Mouse (Mus musculus) midbrain, embryonic 14.5 days (tissue): ENCODE results near the gene Rpl19. TPM values are rescaled to one million over a fixed set of nuclear protein-coding genes. Genes with fewer than 3 reads are reported as not detected.

Experiments
- ATAC-seq: fragments of 200-750 bp; cut with Nextera tagmentation; 2 replicates; pipeline ENCODE4 v1.8.0; 2017; ENCODE audit warnings: moderate number of reproducible peaks, moderate library complexity; ENCODE audit not compliant: low FRiP score, low TSS enrichment
- DNase-seq: peaks from one replicate; pipeline ENCODE4 v3.0.0-alpha.2; 2015
- H3K27ac ChIP-seq: fragments of 300-500 bp; sonication (generic); replicated peaks from 2 replicates; pipeline ENCODE4 v1.5.1; 2014; ENCODE audit warnings: mild to moderate bottlenecking, low read depth, low read length, moderate library complexity
- H3K27me3 ChIP-seq: fragments of 300-500 bp; sonication (generic); 2 replicates; pipeline ENCODE4 v1.6.1; 2014; ENCODE audit warnings: low read length, control low read depth, mixed read lengths; ENCODE audit not compliant: control insufficient read depth, insufficient read depth
- H3K36me3 ChIP-seq: fragments of 300-500 bp; sonication (generic); 2 replicates; pipeline ENCODE4 v1.6.1; 2014; ENCODE audit warnings: low read length, control low read depth; ENCODE audit not compliant: control insufficient read depth, insufficient read depth
- H3K4me1 ChIP-seq: fragments of 300-500 bp; sonication (generic); 2 replicates; pipeline ENCODE4 v1.6.1; 2014; ENCODE audit warnings: mild to moderate bottlenecking, antibody characterized with exemption, low read length, control low read depth; ENCODE audit not compliant: control insufficient read depth, insufficient read depth
- H3K4me2 ChIP-seq: fragments of 300-500 bp; sonication (generic); 2 replicates; pipeline ENCODE4 v1.6.1; 2014; ENCODE audit warnings: mild to moderate bottlenecking, low read length, moderate library complexity
- H3K4me3 ChIP-seq: fragments of 300-500 bp; sonication (generic); replicated peaks from 2 replicates; pipeline ENCODE4 v1.5.1; 2014; ENCODE audit warnings: low read depth, low read length
- H3K9ac ChIP-seq: fragments of 300-500 bp; sonication (generic); replicated peaks from 2 replicates; pipeline ENCODE4 v1.6.1; 2014; ENCODE audit warnings: mild to moderate bottlenecking, low read length, moderate library complexity
- H3K9me3 ChIP-seq: fragments of 300-500 bp; sonication (generic); 2 replicates; pipeline ENCODE4 v1.6.1; 2016; ENCODE audit warnings: low read length, control low read depth, mixed read lengths; ENCODE audit not compliant: control insufficient read depth
- WGBS: fragments of 180-500 bp; shearing (Covaris S2); extraction: QIAGEN DNeasy Blood & Tissue Kit; methylation state at CpG from one replicate; pipeline ENCODE4 v1.1.7; 2014; 5-methylcytosine and 5-hydroxymethylcytosine counted together
- polyA plus RNA-seq: library from polyadenylated mRNA; unstranded; fragments of >200 nt; fragmentation: Nextera tagmentation; extraction: Ambion mirVana; gene quantifications from 2 replicates; pipeline ENCODE4 v1.2.1, GENCODE M21; 2014

Gene Rpl19
- polyA plus RNA-seq, 1 experiment from 2014 or later, result 685 TPM

- DNase-seq (peak; percentile 64), ATAC-seq (no peak)
- Histone ChIP-seq H3K9me3 (no peaks in the 10 kb centered on the region), H3K27ac (no peak within 1 kb of the TSS; the same call in 1 of the 2 replicates), H3K4me2 (peak within 1 kb of the TSS; percentile 76), H3K36me3 (no peaks in the 10 kb centered on the region), H3K9ac (peak within 1 kb of the TSS; percentile 58), H3K4me3 (peak within 1 kb of the TSS; percentile 75), H3K27me3 (peaks cover 27% of the 10 kb centered on the region), H3K4me1 (peaks cover 7% of the 10 kb centered on the region; the same call in 1 of the 2 replicates)
- WGBS, result 2% methylated on average over 74 of the region's 74 CpGs
Observed at GRCm38 (mm10) chr11:97985727-97986677, 40.5 kb upstream of the Rpl19 start, which contains the start of gene Plxdc1. Gene Plxdc1, minus strand, starts transcription at chr11:97986444.

GRCm38 (mm10) chr11:97986738-97987465 lies 39.6 kb upstream of the Rpl19 start:
- H3K9me3 ChIP-seq, result no peaks in the 10 kb centered on the region
- no peak overlapping the region; the same call in 1 of the 2 replicates for H3K27ac ChIP-seq
- 30% methylated on average over 17 of the region's 17 CpGs for WGBS
- H3K36me3 ChIP-seq, result no peaks in the 10 kb centered on the region
- H3K27me3 ChIP-seq, result peaks cover 27% of the 10 kb centered on the region
- no peak for ATAC-seq
- H3K9ac ChIP-seq, result 0 out of 2 replicates have a peak overlapping the region, but pooled peaks have one; percentile 58
- peak overlapping the region; percentile 76 for H3K4me2 ChIP-seq
- H3K4me1 ChIP-seq, result peaks cover 7% of the 10 kb centered on the region; the same call in 1 of the 2 replicates
- DNase-seq, result no peak
- peak overlapping the region; percentile 75 for H3K4me3 ChIP-seq

GRCm38 (mm10) chr11:97987551-97988526 lies 38.7 kb upstream of the Rpl19 start:
- Histone ChIP-seq H3K9ac (peak overlapping the region; percentile 73), H3K27me3 (peaks cover 27% of the 10 kb centered on the region), H3K4me1 (peaks cover 7% of the 10 kb centered on the region; the same call in 1 of the 2 replicates), H3K4me3 (peak overlapping the region; percentile 75), H3K36me3 (no peaks in the 10 kb centered on the region), H3K27ac (peak overlapping the region; percentile 82), H3K4me2 (peak overlapping the region; percentile 66), H3K9me3 (no peaks in the 10 kb centered on the region)
- DNase-seq (peak; percentile 95), ATAC-seq (peak; percentile 74)
- under 1% methylated on average over 42 of the region's 42 CpGs for WGBS

GRCm38 (mm10) chr11:97988530-97989096 lies 37.9 kb upstream of the Rpl19 start:
- Histone ChIP-seq H3K4me3 (peak overlapping the region; percentile 75), H3K27me3 (peaks cover 27% of the 10 kb centered on the region)

GRCm38 (mm10) chr11:97994539-97995100 lies 31.9 kb upstream of the Rpl19 start:
- H3K4me2 ChIP-seq, result peak overlapping the region; percentile 69
- peak overlapping the region; percentile 39; the same call in 1 of the 2 replicates for H3K9ac ChIP-seq
- no peaks in the 10 kb centered on the region for H3K36me3 ChIP-seq
- 7% methylated on average over 13 of the region's 13 CpGs for WGBS
- H3K27me3 ChIP-seq, result no peaks in the 10 kb centered on the region
- peak; percentile 73 for DNase-seq
- H3K4me3 ChIP-seq, result peak overlapping the region; percentile 38
- peaks cover 9% of the 10 kb centered on the region for H3K4me1 ChIP-seq
- 0 out of 2 replicates have a peak, but pooled peaks have one; percentile 24 for ATAC-seq
- H3K9me3 ChIP-seq, result no peaks in the 10 kb centered on the region
- no peak overlapping the region for H3K27ac ChIP-seq

More at GRCm38 (mm10) chr11:97988530-97989096, 37.9 kb upstream of the Rpl19 start:
- Histone ChIP-seq H3K4me1 (peaks cover 7% of the 10 kb centered on the region; the same call in 1 of the 2 replicates), H3K36me3 (no peaks in the 10 kb centered on the region), H3K4me2 (peak overlapping the region; percentile 64), H3K9me3 (no peaks in the 10 kb centered on the region), H3K9ac (peak overlapping the region; percentile 73), H3K27ac (peak overlapping the region; percentile 82)
- ATAC-seq (peak; percentile 86), DNase-seq (peak; percentile 94)
- WGBS, result under 1% methylated on average over 26 of the region's 26 CpGs

- Histone ChIP-seq H3K4me3 (peak within 1 kb of the TSS; percentile 38), H3K27ac (no peak within 1 kb of the TSS), H3K27me3 (no peaks in the 10 kb centered on the region), H3K9me3 (no peaks in the 10 kb centered on the region), H3K4me1 (peaks cover 6% of the 10 kb centered on the region), H3K4me2 (peak within 1 kb of the TSS; percentile 69), H3K9ac (peak within 1 kb of the TSS; percentile 39), H3K36me3 (no peaks in the 10 kb centered on the region)
- 1% methylated on average over 26 of the region's 26 CpGs for WGBS
- DNase-seq (peak; percentile 59), ATAC-seq (peak; percentile 37; the same call in 1 of the 2 replicates)
Observed at GRCm38 (mm10) chr11:97995564-97996288, 30.8 kb upstream of the Rpl19 start, which contains the start of gene Arl5c. Gene Arl5c, minus strand, starts transcription at chr11:97996181.

- ATAC-seq (no peak), DNase-seq (no peak)
- 70% methylated on average over 1 of the region's 1 CpGs for WGBS
- Histone ChIP-seq H3K4me2 (no peak overlapping the region), H3K4me1 (peaks cover 6% of the 10 kb centered on the region), H3K36me3 (no peaks in the 10 kb centered on the region), H3K27me3 (no peaks in the 10 kb centered on the region), H3K4me3 (no peak overlapping the region), H3K9ac (no peak overlapping the region), H3K9me3 (no peaks in the 10 kb centered on the region), H3K27ac (no peak overlapping the region)
Observed at GRCm38 (mm10) chr11:97996691-97997090, 29.8 kb upstream of the Rpl19 start.
